Mouse (Mus musculus) hindbrain, embryonic 12.5 days (tissue): ENCODE results near the gene Gng3. TPM values are rescaled to one million over a fixed set of nuclear protein-coding genes. Genes with fewer than 3 reads are reported as not detected.
"Not testable (repeated sequence)": the region's sequence is repeated elsewhere in the genome, so short reads cannot be mapped to it uniquely, and the experiment has no call there.

ENCODE experiments used
- ATAC-seq: fragments of 200-750 bp; cut with Nextera tagmentation; 2 replicates; pipeline ENCODE4 v1.8.0; 2017; ENCODE audit warnings: moderate TSS enrichment; ENCODE audit not compliant: low FRiP score
- H3K27ac ChIP-seq: fragments of 300-500 bp; sonication (generic); 2 replicates; pipeline ENCODE4 v1.5.1; 2016; ENCODE audit warnings: mild to moderate bottlenecking
- H3K27me3 ChIP-seq: fragments of 300-500 bp; sonication (generic); 2 replicates; pipeline ENCODE4 v1.6.1; 2016; ENCODE audit warnings: mild to moderate bottlenecking
- H3K36me3 ChIP-seq: fragments of 300-500 bp; sonication (generic); 2 replicates; pipeline ENCODE4 v1.6.1; 2016; ENCODE audit warnings: mild to moderate bottlenecking
- H3K4me1 ChIP-seq: fragments of 300-500 bp; sonication (generic); 2 replicates; pipeline ENCODE4 v1.6.1; 2016
- H3K4me2 ChIP-seq: fragments of 300-500 bp; sonication (generic); replicated peaks from 2 replicates; pipeline ENCODE4 v1.6.1; 2016; ENCODE audit warnings: mild to moderate bottlenecking
- H3K4me3 ChIP-seq: fragments of 300-500 bp; sonication (generic); 2 replicates; pipeline ENCODE4 v1.5.1; 2016; ENCODE audit warnings: mild to moderate bottlenecking
- H3K9ac ChIP-seq: fragments of 300-500 bp; sonication (generic); 2 replicates; pipeline ENCODE4 v1.6.1; 2016; ENCODE audit warnings: mild to moderate bottlenecking, moderate library complexity
- H3K9me3 ChIP-seq: fragments of 300-500 bp; sonication (generic); replicated peaks from 2 replicates; pipeline ENCODE4 v1.6.1; 2016; ENCODE audit warnings: mild to moderate bottlenecking
- WGBS: fragments of 180-500 bp; shearing (Covaris S2); methylation state at CpG from one replicate; pipeline ENCODE4 v1.1.7; 2016; 5-methylcytosine and 5-hydroxymethylcytosine counted together
- polyA plus RNA-seq: library from polyadenylated mRNA; unstranded; fragments of >200 nt; fragmentation: Nextera tagmentation; extraction: Ambion mirVana; gene quantifications from 2 replicates; pipeline ENCODE4 v1.2.1, GENCODE M21; 2016

Gene Gng3
- polyA plus RNA-seq, 1 experiment from 2014 or later = 171 TPM

DNA sequence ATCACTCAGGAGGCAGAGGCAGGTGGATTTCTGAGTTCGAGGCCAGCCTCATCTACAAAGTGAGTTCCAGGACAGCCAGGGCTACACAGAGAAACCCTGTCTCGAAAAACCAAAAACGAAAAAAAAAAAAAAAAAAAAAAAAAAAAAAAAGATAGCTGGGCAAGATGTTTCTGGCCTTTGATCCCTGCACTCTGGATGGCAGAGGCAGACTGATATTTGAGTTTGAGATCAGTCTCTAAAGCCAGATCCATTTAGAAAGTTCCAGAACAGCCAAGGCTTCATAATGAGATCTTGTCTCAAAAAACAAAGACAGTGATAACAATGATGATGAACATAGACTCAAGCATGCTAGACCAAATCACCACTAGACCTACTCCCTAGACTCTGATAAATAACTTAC, 31.4 kb upstream of the Gng3 start:
- not testable (repeated sequence) for ATAC-seq, H3K27ac ChIP-seq, H3K27me3 ChIP-seq, H3K4me1 ChIP-seq, H3K4me3 ChIP-seq, H3K9me3 ChIP-seq, H3K9ac ChIP-seq
- Histone ChIP-seq H3K36me3 (peaks cover 23% of the 10 kb centered on the region), H3K4me2 (peak overlapping the region; percentile 83; the same call in 1 of the 2 replicates)
- WGBS = 73% methylated on average over 3 of the region's 3 CpGs

DNA sequence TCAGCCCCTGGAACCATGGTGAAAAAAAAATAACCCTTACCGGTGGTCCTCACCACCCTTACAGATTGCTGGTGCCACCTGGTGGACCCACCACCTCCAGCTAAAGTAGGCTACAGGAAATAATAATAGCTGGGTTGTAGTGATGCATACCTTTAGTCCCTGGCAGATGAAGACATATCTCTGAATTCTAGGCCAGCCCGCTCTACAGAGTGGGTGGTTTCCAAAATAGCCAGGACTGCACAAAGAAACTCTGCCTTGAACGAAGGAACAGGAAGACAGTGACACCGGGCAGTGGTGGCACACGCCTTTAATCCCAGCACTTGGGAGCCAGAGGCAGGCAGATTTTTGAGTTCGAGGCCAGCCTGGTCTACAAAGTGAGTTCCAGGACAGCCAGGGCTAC, 25.3 kb upstream of the Gng3 start:
- Histone ChIP-seq H3K9ac (no peak overlapping the region), H3K36me3 (no peaks in the 10 kb centered on the region), H3K4me1 (no peaks in the 10 kb centered on the region), H3K27me3 (no peaks in the 10 kb centered on the region), H3K27ac (no peak overlapping the region), H3K4me3 (no peak overlapping the region), H3K4me2 (no peak overlapping the region), H3K9me3 (no peaks in the 10 kb centered on the region)
- 80% methylated on average over 6 of the region's 6 CpGs for WGBS
- ATAC-seq = no peak

DNA sequence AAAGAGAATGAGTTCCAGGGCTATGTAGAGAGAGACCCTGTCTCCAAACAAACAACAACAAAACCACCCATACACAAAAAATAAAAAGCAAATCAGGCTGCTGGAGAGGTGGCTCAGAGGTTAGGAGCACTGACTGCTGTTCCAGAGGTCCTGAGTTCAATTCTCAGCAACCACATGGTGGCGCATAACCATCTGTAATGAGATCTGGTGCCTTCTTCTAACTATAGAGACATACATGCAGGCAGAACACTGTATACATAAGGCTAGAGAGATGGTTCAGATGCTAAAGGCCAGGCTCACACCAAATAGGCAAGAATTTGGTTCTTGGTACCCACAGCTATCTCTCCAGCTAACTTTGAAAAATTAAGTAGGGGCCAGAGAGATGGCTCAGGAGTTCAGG, 20.0 kb upstream of the Gng3 start:
- Histone ChIP-seq H3K9me3 (no peaks in the 10 kb centered on the region), H3K4me3 (no peak overlapping the region), H3K4me1 (no peaks in the 10 kb centered on the region), H3K36me3 (no peaks in the 10 kb centered on the region), H3K27ac (no peak overlapping the region), H3K9ac (no peak overlapping the region), H3K27me3 (no peaks in the 10 kb centered on the region), H3K4me2 (no peak overlapping the region)
- no peak for ATAC-seq
- whole genome bisulfite sequencing = 30% methylated on average over 1 of the region's 1 CpGs

DNA sequence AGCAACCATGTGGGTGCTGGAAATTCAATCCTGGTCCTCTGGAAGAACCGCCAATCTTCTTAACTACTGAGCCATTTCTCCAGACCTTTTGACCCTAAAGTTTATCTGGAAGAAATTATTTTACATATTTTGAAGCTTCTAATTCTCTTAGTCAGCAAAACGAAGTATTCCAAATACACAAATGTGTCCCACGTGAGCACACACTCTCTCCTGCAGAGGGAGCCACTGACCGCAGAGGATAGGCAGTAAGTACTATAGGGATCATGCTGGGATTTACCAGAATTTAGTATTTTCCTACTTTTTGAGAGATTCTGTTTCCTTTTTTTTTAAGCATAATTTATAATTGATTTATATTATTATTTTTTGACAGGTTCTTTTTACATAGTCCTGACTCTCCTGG, 18.7 kb upstream of the Gng3 start:
- Histone ChIP-seq H3K36me3 (no peaks in the 10 kb centered on the region), H3K27me3 (no peaks in the 10 kb centered on the region), H3K4me2 (no peak overlapping the region), H3K9me3 (no peaks in the 10 kb centered on the region), H3K4me3 (no peak overlapping the region), H3K9ac (no peak overlapping the region), H3K27ac (no peak overlapping the region), H3K4me1 (no peaks in the 10 kb centered on the region)
- ATAC-seq = no peak
- 38% methylated on average over 4 of the region's 4 CpGs for WGBS

DNA sequence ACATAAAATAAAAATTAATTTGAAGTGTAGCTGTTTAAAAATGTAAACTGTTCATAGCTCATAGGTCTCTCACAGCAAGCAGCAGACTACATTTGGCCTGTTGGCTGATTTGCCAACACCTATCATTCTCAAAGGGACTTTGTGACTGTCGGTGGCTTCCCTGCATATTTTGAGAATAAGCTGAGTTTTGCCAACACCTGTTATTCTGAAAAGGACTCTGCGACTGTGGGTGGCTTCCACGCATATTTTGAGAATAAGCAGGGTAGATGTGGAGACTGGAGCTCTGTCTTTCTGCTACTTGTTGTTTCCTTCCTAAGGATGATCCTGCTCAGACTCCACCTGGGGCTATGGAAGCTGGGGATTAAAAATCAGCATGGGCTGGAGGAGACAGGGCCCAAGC, 14.1 kb upstream of the Gng3 start:
- no peak for ATAC-seq
- Histone ChIP-seq H3K9me3 (no peaks in the 10 kb centered on the region), H3K9ac (no peak overlapping the region), H3K4me2 (no peak overlapping the region), H3K4me3 (no peak overlapping the region), H3K27ac (no peak overlapping the region), H3K4me1 (no peaks in the 10 kb centered on the region), H3K27me3 (no peaks in the 10 kb centered on the region), H3K36me3 (peaks cover 8% of the 10 kb centered on the region)
- WGBS = 83% methylated on average over 3 of the region's 3 CpGs

DNA sequence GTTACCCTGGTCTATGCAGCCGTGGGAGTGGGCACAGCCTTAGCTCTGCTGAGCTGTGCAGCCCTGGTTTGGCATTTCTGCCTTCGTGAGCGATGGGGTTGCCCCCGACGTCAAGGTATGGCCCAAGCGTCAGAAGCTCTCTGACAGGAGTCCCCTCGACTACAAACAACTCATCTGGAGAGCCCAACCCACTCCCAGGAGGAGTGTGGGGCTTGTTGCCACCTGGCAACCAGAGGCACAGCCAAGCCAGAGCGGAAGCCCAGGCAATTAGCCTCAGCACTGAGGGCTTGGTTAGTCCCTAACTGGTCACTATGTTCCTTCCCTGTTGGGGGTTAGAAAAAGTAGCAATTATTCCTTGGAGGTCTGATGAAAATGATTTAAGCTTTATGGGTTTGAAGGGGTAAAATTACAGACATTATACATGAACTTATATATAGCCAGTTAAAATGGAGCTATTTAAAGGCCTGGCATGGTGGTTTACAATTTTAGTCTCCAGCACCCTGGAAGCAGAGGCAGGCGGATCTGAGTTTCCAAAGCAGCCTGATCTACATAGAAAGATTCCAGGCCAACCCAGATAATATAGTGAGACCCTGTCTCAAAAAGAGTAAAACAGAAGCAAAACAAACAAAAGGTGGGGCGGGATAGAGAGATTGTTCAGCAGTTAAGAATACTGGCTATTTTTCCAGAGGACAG, 13.4 kb upstream of the Gng3 start:
- H3K27ac ChIP-seq = no peak overlapping the region
- ATAC-seq = no peak
- H3K36me3 ChIP-seq = peaks cover 15% of the 10 kb centered on the region
- no peak overlapping the region for H3K9ac ChIP-seq
- no peaks in the 10 kb centered on the region for H3K9me3 ChIP-seq
- H3K4me3 ChIP-seq = no peak overlapping the region
- H3K27me3 ChIP-seq = no peaks in the 10 kb centered on the region
- H3K4me1 ChIP-seq = no peaks in the 10 kb centered on the region
- H3K4me2 ChIP-seq = no peak overlapping the region
- WGBS = 67% methylated on average over 10 of the region's 10 CpGs

DNA sequence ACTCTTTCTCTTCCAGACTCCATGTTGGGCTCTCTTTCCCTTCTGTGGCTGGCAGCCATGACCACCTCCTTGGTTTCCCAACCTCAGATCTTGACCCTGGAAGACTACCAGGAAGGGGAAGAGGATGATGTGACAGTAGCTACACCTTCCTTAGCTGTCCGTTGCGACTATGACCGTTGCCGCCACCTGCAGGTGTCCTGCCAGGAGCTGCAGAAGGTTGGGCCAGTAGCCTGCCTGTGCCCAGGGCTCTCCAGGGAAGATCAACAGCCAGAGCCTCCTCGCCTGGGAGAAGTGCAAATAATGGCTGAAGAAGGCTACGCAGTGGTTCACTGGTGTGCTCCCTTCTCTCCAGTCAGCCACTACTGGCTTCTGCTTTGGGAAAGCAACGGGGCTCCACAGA, 12.6 kb upstream of the Gng3 start:
- Histone ChIP-seq H3K9me3 (no peaks in the 10 kb centered on the region), H3K4me2 (no peak overlapping the region), H3K9ac (no peak overlapping the region), H3K4me3 (no peak overlapping the region), H3K27me3 (no peaks in the 10 kb centered on the region), H3K4me1 (no peaks in the 10 kb centered on the region), H3K27ac (no peak overlapping the region), H3K36me3 (peaks cover 22% of the 10 kb centered on the region)
- WGBS = 48% methylated on average over 7 of the region's 7 CpGs
- ATAC-seq = no peak

DNA sequence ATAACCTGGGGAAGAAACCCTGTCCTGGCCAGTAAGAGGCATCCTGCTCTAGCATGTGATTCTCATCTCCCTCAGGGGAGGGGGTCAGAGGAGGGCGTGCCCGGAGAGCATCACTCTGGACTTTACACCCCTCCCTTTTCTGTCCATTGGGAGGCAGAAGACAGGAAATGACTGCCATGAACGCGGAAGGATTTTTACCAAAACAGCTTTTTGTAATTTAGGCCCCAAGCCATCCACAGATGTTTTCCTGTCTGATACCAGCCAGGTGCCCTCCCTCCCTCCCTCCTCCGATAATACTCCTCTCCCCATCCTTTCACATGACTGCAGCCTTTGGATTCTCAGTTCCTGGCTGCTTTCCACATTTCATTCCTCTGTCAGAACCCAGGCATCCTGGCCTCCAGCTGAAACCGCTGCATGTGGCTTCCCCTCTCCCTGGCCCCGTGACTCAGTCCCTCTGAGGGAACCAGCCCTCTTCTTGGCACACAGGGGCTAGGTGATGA, 11.5 kb upstream of the Gng3 start, which contains the start of gene Lrrn4cl:
Gene Lrrn4cl, plus strand, starts transcription at position 367 of the 500 bp plus-strand sequence.
- WGBS = 29% methylated on average over 7 of the region's 7 CpGs
- no peak for ATAC-seq
- Histone ChIP-seq H3K4me3 (no peak within 1 kb of the TSS), H3K27ac (0 out of 2 replicates have a peak within 1 kb of the TSS, but pooled peaks have one; percentile 5), H3K4me1 (no peaks in the 10 kb centered on the region), H3K27me3 (no peaks in the 10 kb centered on the region), H3K4me2 (no peak within 1 kb of the TSS), H3K9me3 (no peaks in the 10 kb centered on the region), H3K36me3 (peaks cover 34% of the 10 kb centered on the region), H3K9ac (peak within 1 kb of the TSS; percentile 27; the same call in 1 of the 2 replicates)

DNA sequence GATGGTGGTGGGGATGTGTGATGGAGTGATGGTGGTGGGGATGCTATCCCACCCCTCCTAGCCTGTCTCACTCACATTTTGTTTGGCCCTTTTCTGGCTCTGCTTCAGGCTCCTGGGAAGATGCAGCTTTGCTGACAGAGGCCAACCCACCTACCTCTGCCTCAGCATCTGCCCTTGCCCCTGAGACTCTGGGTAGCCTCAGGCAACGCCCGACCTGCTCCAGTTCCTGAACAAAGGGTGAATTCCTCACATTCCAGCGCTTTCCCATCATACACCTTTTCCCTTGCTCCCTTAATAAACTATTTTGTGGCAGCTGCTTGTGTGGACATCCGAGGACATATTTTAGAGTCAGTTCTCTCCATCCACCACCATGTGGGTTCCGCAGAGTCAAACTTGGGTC, 9.4 kb upstream of the Gng3 start:
- H3K9me3 ChIP-seq = no peaks in the 10 kb centered on the region
- 81% methylated on average over 5 of the region's 5 CpGs for WGBS
- no peak for ATAC-seq
- H3K9ac ChIP-seq = no peak overlapping the region
- no peak overlapping the region for H3K4me2 ChIP-seq
- H3K27ac ChIP-seq = no peak overlapping the region
- no peaks in the 10 kb centered on the region for H3K4me1 ChIP-seq
- no peak overlapping the region for H3K4me3 ChIP-seq
- H3K36me3 ChIP-seq = peaks cover 34% of the 10 kb centered on the region
- H3K27me3 ChIP-seq = no peaks in the 10 kb centered on the region

DNA sequence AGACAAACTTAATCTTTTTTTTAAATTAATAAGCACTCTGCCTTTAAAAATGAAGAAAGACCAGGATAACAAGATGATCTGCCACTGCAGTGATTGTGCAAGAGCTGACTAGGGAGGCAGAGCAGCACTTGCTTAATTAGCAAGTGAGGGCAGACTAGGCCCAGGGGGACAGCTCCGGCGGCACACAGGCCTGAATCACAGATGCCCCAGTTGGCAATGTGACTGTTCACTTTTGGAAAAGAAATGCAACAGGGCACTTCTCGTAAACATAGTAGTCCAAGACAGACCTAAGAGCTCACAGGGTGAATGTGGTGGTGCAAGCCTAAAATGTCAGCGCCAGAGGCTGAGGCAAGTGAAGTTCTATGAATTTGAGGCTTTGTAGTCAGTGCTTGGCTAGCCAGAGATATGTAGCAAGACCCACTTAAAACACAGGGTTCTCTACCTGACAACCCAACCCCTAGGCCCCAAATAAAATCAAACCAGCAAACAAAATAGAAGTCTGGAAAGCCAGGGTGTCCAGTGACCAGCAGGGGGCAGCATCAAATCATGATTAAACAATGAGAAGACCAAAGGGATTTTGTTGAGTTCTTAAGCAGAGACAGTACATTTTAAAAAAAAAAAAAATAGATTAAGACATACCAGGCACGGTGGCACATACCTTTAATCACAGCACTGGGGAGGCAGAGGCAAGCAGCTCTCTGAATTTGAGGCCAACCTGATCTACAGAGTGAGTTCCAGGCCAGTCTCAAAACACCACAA, 5.6 kb upstream of the Gng3 start:
- no peak for ATAC-seq
- Histone ChIP-seq H3K9me3 (no peaks in the 10 kb centered on the region), H3K4me3 (no peak overlapping the region), H3K9ac (no peak overlapping the region), H3K4me1 (peaks cover 20% of the 10 kb centered on the region), H3K27me3 (no peaks in the 10 kb centered on the region), H3K4me2 (no peak overlapping the region), H3K27ac (no peak overlapping the region), H3K36me3 (peaks cover 48% of the 10 kb centered on the region)
- WGBS = 63% methylated on average over 5 of the region's 5 CpGs

DNA sequence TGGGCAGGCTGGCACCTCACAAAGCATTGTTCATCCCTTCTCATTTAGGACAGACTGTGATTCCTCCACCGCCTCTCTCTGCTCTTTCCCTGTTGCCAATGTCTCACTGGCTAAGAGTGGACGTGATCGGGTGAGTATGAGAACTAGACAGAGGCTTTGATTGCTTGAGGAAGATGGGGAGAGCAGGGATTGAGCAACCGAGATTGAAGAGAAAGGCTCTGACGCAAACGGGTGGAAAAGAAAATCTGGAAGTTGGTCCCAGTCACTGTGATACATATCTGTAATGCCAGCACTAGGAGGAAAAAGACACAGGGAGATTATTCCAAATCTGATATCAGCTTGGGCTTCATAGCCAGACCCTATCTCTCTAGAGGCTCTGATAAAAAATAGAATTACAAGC, 4.0 kb upstream of the Gng3 start:
- Histone ChIP-seq H3K27ac (no peak overlapping the region), H3K9me3 (no peaks in the 10 kb centered on the region), H3K4me1 (peaks cover 26% of the 10 kb centered on the region), H3K9ac (0 out of 2 replicates have a peak overlapping the region, but pooled peaks have one; percentile 1), H3K4me2 (no peak overlapping the region), H3K27me3 (no peaks in the 10 kb centered on the region), H3K4me3 (no peak overlapping the region), H3K36me3 (peaks cover 39% of the 10 kb centered on the region)
- WGBS = 87% methylated on average over 6 of the region's 6 CpGs
- ATAC-seq = no peak

DNA sequence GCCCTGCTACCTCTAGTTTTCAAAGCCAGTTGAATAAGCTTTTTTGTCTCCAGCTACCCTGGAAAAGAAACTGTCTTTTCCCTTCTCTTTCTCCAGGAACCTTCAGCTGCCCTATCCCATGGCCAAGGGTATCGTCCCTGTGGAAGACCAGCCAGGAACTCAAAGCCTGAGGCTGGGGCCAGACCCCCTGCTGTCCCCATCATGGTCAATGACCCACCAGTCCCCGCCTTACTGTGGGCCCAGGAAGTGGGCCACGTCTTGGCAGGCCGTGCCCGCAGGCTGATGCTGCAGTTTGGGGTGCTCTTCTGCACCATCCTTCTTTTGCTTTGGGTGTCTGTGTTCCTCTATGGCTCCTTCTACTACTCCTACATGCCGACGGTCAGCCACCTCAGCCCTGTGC, 2.0 kb upstream of the Gng3 start:
- Histone ChIP-seq H3K4me1 (peaks cover 29% of the 10 kb centered on the region), H3K36me3 (peaks cover 24% of the 10 kb centered on the region), H3K9ac (peak overlapping the region; percentile 84), H3K27me3 (no peaks in the 10 kb centered on the region), H3K27ac (peak overlapping the region; percentile 98), H3K4me2 (peak overlapping the region; percentile 75), H3K9me3 (no peaks in the 10 kb centered on the region), H3K4me3 (peak overlapping the region; percentile 45)
- WGBS = 90% methylated on average over 7 of the region's 7 CpGs
- ATAC-seq = no peak
